Mouse (Mus musculus) v-Abl transformed pro-B cells (cell line): ENCODE measurements around the gene Nenf.

Experiments
- in situ Hi-C, 2 experiments: fragments of 400-800 bp; cut with MboI; formaldehyde crosslinking; loops; one replicate each; pipeline ENCODE4 v1.15.1; 2025; ENCODE audit not compliant: unreplicated experiment in 2 of 2

The Nenf gene

GRCm38 (mm10) chr1:191293996-191294795, 23.8 kb downstream of the Nenf start:
- in situ Hi-C loops: loop anchor here in 1 of 2 experiments (10.0 to 25.0 kb wide), 2 partner anchors 457 to 1411 kb away; no protein-coding TSS in a partner anchor

DNA sequence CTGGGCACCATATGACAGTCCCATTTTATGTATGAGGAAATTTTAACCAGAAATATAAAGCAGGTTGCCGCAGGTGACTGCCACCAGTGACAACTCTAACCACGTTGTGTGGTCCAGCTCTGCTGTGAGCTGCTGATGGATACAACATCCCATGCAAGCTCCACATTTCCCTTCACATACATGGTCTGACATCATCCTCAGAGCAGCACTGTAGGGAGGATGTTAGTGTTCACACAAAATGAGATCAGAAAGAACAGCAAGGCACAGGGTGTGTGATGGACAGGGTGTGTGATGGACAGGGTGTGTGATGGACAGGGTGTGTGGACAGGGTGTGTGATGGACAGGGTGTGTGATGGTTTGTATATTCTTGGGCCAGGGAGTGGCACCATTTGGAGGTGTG, 24.9 kb downstream of the Nenf start:
- in situ Hi-C loops: loop anchor here in 1 of 2 experiments (10.0 to 25.0 kb wide), 2 partner anchors 456 to 1412 kb away; no protein-coding TSS in a partner anchor

GRCm38 (mm10) chr1:191292348-191292747, 25.6 kb downstream of the Nenf start:
- in situ Hi-C loops: loop anchor here in 1 of 2 experiments (10.0 to 25.0 kb wide), 2 partner anchors 455 to 1412 kb away; no protein-coding TSS in a partner anchor

DNA sequence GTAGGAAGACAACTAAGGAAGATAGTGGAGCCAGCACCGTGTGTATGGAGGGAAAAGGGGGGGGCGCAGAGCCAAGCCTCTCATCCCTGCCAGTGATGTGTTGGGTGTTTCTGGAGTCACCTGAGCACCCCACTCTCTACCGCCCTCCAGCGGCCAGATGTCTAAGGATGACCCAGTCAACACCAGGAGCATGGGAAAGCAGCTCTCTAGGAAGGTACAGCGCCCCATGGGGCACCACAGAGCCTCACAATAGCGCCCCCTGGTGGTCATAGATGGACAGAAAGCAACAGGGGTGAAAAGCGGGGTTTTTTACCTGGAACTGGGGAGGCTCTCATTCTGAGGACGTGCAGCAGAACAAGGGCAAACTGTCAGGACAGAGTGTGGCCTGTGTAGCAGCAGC, 29.2 kb downstream of the Nenf start:
- in situ Hi-C loops: loop anchor here (5.0 to 25.0 kb wide), 4 partner anchors 346 to 454 kb away; no protein-coding TSS in a partner anchor

DNA sequence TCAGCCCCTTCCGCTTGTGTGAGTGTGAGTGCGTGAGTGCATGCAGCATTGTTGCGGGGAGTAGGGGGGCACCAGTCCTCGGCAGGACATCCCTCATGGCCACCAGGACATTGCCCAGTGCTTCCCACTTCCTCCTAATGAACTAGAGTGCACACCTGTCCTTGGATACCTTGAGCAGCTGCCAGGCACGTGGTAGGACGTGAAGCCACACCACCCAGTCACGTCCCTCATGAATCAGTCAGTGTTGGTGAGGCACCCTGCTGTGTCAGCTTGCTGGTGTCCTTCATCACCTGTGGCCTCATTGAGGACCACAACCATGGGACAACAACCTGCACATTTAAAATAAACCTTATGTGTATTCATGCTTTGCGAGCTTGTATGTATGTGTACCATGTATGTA, 33.5 kb downstream of the Nenf start:
- in situ Hi-C loops: loop anchor here (5.0 to 25.0 kb wide), 4 partner anchors 102 to 450 kb away; no protein-coding TSS in a partner anchor

GRCm38 (mm10) chr1:191283110-191284040, 34.6 kb downstream of the Nenf start:
- in situ Hi-C loops: loop anchor here (5.0 to 25.0 kb wide), 4 partner anchors 101 to 449 kb away; no protein-coding TSS in a partner anchor

DNA sequence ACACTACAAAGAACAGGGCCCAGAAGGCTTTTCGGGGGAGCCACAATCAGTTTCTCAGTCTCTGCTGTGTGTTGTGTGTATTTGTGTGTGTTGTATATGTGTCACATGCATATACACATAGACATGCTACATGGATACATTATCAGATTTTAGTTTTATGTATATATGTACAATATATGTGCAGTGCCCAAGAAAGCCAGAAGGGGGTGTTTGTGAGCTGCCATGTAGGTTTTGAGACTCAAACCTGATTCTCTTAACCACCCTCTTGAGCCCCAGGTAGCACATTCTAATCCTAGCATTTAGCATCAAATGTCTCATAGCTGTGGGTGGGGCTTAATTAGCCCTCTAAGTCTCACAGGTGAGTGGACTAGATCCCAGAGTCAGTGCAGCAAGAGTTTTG, 35.7 kb downstream of the Nenf start:
- in situ Hi-C loops: loop anchor here (5.0 to 25.0 kb wide), 4 partner anchors 100 to 448 kb away; no protein-coding TSS in a partner anchor

DNA sequence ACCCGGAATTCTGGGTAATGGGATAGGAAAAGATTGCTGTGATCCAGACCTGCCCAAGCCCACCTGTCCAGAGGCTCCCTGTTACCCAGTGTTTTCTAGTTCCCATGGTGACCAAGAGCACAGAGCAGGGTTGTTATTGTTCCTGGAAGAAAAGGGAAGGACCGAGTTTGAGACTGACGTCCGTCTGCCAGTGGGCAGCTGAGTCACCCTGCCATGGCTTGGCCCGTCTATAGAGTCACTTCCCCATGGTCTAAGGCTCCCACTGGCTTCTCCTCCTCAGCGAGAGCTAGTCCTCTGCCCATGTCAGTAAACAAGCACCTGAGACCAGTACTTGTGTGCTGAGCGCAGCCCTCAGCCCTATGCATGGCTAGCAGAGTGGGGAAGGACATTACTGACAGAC, 36.8 kb downstream of the Nenf start:
- in situ Hi-C loops: loop anchor here (5.0 to 25.0 kb wide), 4 partner anchors 99 to 446 kb away; no protein-coding TSS in a partner anchor

DNA sequence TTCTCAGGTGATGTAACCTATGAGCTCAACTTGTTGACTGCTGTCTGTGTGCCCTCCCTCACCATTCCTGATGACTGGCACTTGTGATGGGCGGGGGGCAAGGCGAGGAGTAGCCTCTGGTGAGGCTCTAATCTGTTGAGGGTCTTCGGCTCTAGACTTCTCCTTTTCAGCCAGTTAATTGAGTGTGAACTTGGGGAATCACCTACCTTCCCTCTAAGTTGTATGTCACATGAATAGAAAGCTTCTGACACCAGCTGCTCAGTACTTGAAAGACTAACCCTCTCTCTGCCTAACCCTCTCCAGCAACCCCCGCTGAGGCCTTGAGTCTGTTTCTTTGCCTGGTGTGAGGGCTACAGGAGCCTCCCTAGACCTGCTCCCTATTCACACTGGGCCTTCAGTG, 39.7 kb downstream of the Nenf start:
- in situ Hi-C loops: loop anchor here in 1 of 2 experiments (10.0 to 25.0 kb wide), 2 partner anchors 94 to 441 kb away; no protein-coding TSS in a partner anchor

- in situ Hi-C loops: loop anchor here in 1 of 2 experiments (10.0 to 25.0 kb wide), 2 partner anchors 93 to 440 kb away; no protein-coding TSS in a partner anchor
Measured at GRCm38 (mm10) chr1:191277549-191278059, 40.4 kb downstream of the Nenf start.

- in situ Hi-C loops: loop anchor here in 1 of 2 experiments (10.0 to 25.0 kb wide), 2 partner anchors 91 to 439 kb away; no protein-coding TSS in a partner anchor
Measured at GRCm38 (mm10) chr1:191276181-191276580, 41.8 kb downstream of the Nenf start.

- in situ Hi-C loops: loop anchor here in 1 of 2 experiments (10.0 to 25.0 kb wide), 2 partner anchors 91 to 438 kb away; no protein-coding TSS in a partner anchor
Measured at GRCm38 (mm10) chr1:191275527-191275926, 42.5 kb downstream of the Nenf start.

- in situ Hi-C loops: loop anchor here in 1 of 2 experiments (5.0 to 10.0 kb wide), 3 partner anchors 50 to 320 kb away; no protein-coding TSS in a partner anchor
Measured at GRCm38 (mm10) chr1:191272660-191273059, 45.3 kb downstream of the Nenf start.

GRCm38 (mm10) chr1:191269648-191269952, 48.4 kb downstream of the Nenf start:
- in situ Hi-C loops: no loop called here

DNA sequence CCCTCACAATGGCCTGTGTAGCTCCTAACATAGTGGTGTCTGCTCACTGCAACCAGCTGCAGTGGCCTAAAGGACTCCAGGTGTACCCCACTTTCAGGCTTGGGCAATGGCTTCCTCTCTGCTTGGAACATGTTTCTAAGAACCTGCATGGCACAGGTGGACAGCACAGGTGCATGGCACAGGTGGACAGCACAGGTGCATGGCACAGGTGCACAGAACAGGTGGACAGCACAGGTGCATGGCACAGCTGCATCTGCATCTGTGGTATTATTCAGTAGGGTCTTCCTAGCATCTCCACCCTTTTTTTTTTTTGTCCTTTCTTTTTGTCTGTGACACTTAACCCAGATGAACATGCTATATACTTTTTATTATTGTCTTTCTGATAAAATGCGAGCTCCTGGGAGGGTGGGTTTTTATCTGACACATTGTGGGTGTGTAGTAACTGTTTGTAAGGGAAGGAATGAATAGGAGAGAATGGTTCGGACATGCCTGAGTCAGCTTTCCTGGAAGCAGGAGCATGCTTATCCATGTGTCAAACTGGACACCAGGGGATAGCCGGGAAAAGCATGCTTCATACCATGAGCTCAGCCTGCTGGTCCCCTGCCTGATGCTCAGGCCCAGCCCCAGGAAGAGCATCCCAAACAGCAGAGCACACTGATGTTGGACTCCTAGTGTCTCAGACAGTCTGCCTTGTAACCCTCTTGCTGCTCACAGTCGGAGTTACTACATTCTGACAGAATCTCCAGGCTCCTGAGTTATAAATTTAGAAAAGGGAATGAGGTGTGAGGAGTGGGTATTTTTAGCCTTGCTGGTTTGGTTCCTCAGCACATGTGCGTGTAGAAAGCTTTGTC, 49.0 kb downstream of the Nenf start:
- in situ Hi-C loops: no loop called here

- in situ Hi-C loops: no loop called here
Measured at GRCm38 (mm10) chr1:191267856-191268255, 50.1 kb downstream of the Nenf start.

GRCm38 (mm10) chr1:191267162-191267561, 50.8 kb downstream of the Nenf start:
- in situ Hi-C loops: no loop called here

DNA sequence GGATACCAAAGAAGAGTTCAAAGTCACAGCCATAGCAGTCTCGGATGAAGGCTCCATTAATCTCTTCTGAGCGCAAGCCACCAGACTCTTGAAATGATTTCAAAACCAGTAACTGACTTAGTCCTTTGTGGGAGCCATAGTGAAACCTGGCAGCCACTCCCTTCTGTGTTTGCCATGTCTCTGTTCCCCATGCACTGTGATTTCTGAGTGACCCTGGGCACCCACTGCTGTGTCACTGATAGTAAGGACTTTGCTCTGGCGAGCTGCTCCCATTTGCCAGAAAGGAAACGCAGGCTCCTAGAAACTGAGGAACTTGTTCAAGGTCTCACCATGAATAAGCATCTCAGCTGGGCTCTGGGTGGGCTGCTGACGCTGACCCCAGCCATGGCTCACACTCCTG, 54.5 kb downstream of the Nenf start:
- in situ Hi-C loops: loop anchor here in 1 of 2 experiments (5.0 kb wide), 1 partner anchor 36 kb away; no protein-coding TSS in a partner anchor

GRCm38 (mm10) chr1:191261861-191262260, 56.1 kb downstream of the Nenf start:
- in situ Hi-C loops: loop anchor here in 1 of 2 experiments (5.0 kb wide), 1 partner anchor 35 kb away; no protein-coding TSS in a partner anchor
